Mouse (Mus musculus): ENCODE measurements around the gene Psmc3. TPM values are rescaled to one million over a fixed set of nuclear protein-coding genes. Genes with fewer than 3 reads are reported as not detected.

Psmc3 gene
- total RNA-seq, 1 experiment from 2014 or later: 246 TPM

DNA sequence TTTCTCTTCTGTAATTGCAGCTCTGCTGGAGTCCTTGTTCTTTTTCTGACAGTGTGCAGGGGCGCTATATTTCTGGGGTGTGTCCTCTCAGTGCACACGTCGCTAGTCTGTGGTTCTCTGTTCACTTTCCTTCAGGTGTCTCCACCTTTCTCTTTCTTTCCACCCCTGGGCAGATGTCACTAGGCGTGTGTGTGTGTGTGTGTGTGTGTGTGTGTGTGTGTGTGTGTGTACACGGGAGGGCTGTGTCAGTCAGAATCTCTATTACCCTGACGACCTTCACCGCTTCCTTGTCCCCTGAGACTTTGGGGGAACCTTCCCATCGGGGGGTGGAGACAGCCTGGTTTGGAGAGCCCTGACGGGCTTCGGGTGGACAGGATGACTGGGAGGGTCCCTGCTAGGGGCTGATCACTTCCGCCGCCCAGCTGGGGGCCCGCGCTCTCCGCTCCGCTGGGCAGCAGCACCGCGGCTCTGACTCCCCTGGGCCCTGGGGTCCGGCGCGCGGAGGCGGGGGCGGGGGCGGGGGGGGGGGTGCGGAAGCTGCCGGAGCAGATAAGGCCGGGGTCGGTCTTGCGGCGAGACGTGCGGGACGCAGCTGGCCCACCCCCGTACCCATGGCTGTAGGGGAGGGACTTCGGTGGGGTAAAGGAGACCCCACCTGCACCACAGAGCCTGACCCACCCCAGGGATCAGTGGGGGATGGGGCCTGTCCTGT, 24.7 kb downstream of the Psmc3 start:
- peak; percentile 16 for ATAC-seq (replicated peaks; ENCODE audit: low read depth, poor library complexity, severe bottlenecking)

DNA sequence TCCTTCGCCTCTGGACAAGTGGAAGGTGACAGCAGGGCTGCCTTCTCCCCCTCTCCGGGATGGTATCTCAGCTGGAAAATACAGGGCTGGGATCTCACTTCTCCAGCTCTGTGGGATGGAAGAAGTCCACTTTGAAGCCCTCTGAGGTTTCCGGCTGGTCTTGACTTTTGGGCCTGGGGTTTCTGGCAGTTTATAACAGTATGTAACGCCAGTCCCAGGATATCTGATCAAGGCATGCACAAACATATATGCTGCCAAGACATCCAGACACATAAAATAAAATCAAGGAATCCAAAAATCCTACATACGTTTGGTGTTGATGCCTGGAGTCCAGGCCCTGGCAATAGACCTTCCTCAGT, 25.2 kb downstream of the Psmc3 start:
- no peak for ATAC-seq (replicated peaks; ENCODE audit: low read depth, poor library complexity, severe bottlenecking)

DNA sequence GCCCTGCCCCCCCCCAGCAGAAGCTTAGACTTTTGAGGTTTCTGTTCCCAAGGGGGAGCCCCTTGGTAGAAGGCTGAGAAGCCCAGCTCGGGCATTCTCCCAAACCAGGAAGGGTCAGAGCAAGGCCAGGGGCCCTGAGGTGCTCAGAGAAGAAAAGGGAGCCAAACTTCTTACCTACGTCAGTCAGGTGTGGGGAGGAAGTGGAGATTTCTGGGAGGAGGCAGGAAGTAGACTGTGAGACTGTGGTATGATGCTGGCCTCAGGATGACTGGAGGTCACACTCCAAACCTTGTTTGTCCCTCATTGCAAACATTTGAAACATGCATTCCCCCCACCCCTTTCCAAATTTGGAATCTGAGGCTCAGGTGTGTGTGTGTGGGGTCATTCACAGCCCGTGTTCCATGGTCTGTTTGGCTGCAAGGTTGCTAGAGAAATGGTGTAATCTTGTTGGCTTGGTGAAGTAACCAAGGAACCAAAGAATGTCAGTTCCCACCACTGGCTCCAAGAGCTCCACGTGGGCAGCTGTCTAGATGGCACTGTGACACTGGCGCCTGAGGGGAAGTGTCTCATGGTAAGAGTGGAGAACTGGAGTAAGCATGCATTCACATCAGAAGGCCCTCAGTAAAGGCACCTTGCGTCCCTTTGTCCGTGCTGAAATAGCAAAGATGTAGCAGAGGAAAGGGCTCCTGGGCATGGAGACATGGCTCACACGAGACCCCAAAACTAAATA, 27.1 kb downstream of the Psmc3 start:
- ATAC-seq (replicated peaks; ENCODE audit: low read depth, poor library complexity, severe bottlenecking): peak; percentile 24

DNA sequence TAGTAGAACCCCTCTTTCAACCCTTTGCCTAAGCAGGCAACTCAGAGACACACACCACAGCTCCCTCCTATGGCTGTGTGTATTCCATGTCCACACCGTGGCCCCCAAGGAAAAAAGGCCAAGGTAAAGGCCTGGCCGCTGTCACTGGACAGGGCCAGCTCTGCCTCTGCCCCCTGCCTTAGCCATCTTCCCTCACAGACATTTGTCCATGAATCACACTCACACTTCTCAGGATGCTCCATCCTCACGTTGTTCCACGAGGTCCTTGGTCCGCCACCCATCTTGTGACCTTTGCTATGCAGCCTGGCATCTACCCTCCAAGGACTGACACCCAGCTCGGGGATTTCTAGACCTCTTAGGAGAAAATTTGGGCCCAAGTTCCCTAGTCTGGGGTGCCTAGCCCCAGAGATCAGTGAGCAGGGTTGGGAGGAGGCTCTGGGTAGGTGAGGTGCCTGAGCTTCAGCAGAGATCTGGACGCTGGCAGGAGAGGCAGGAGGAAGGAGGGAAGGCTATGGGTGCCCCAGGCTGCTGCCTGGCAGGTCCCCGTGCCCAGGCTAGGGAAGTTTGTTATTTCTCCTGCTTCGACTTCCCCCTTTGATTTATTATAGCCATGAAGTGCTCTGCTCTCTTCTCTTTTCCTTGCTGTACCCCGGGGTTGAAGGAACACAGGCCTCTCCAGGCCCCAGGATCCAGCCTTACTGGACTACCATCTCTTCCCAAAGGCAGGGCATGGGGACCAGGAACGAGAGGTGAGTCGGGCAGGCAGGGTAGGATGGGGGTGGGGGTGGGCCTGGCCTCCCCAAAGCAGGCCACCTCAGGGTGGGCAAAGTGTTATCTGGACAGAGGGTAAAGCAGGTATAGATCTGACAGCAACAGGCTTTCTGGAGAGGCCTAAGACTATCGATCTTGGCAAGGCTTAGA, 28.2 kb downstream of the Psmc3 start, which contains the start of gene Spi1:
Spi1 (plus strand) TSS at position 616 of the 921 bp plus-strand sequence.
- no peak for ATAC-seq (replicated peaks; ENCODE audit: low read depth, poor library complexity, severe bottlenecking)

DNA sequence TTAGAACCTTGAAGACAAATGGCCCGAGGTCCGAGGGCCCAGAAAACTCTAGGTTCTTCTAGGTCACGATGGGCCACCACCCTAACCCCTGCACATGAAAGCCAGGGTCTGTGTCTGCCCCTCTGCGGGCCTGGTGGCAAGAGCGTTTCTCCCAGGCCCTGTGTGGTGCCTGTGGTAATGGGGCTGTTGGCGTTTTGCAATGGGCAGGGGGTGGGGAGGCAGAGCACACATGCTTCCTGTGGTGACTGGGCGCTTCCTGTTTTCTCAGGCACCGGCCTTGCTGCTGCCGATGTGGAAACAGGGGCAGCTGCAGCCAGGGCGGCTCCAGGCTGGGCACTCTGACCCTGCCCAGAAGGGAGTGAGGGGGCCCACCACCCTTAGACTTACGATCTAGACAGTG, 29.0 kb downstream of the Psmc3 start:
- peak; percentile 77 for ATAC-seq (replicated peaks; ENCODE audit: low read depth, poor library complexity, severe bottlenecking)

DNA sequence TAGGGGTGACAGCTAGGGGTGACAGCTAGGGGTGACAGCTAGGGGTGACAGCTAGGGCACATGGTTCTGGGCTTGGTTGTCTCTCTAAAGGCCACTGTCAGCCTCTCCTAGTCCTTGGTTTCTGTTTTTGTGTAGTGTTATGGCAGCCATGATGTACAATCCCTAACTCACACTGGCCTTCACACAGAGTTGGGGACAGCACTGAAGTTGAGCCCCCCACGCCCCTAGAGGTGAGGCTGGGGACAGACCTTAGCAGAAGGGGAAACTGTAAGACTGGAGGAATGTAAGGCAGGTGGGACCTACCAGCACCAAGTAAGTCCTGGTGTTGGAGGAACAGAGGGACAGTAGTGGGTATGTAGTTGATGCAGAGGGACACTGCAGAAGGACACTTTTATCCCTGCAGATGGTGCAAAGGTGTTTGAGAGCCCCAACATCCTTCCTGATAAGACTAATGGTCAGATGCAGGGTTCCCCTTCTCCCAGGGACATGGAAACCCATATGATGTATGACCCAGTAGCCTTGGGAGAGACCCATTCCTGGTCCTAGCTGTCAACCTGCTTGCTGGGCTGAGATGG, 29.6 kb downstream of the Psmc3 start:
- ATAC-seq (replicated peaks; ENCODE audit: low read depth, poor library complexity, severe bottlenecking): peak; percentile 1; the same call in 1 of the 2 replicates

DNA sequence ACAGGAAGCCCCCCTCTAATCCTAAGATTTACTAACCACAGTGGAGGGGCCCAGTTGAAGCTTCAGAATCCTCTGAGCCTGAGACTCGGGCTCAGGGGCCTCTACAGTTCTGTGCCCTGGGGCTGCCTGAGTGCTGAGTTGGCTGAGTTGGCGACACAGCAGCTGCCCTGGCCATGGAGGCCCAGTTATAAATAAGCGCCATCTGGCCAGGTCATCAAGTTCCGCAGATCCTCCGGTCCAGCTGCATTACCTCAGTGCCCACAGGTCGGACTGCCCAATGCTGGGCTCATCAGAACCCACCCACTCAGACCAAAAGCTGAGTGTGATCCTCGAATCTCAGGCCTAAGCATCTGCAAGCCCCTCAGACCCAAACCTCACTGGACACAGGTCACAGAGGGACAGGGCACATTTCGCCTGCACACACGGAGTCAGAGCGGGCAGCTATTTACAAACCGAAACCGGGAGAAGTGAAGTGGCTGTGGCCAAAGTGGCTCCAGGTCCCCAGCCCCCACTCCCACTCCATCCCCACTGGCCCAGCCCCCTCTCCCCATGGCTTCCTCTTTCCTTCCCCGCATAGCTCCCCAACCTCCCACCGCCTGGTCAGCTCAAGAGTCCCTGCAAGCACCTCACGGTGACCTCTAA, 30.5 kb downstream of the Psmc3 start:
- ATAC-seq (replicated peaks; ENCODE audit: low read depth, poor library complexity, severe bottlenecking): 0 out of 2 replicates have a peak, but pooled peaks have one; percentile 8

DNA sequence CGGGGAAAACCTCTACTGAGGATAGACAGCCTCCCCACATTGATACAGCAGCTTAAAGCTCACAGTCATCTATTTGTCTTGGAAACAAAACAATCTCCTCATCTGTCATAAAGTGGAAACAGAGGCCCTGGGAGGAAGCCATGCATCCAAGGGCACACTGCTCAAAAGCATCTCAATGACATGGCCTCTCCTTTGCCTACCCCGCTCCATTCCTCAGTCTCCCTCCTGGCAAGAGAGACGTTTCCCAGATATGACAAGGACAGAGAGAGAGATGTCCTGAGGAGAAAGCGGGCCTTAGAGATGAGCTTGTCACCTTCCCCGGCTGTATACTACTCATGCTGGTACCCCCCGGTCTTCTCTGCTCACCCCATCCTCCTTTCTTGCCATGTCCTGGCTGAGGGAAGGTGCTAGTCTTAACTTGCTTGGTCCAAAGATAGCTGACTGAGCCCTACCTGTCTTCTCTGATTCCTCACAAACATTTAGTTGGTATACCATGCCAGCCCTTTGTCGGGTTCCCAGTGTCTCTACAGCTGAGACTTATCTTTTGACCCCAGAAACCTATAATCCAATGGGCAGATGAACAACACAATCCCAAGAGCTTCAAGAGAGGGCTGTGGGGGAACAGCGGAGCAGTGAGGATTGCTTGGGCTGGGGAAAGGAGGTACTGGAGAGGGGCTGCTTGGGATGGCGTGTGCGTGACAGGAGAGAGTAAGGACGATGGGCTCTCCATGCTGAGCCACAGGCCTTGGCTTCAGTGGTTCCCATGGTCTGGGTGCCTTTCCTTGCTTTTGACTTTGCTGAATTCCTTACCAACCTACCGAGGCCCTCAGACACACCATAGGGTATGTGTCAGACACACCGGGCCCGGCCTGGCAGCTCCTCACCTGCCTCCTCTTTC, 31.9 kb downstream of the Psmc3 start:
- ATAC-seq (replicated peaks; ENCODE audit: low read depth, poor library complexity, severe bottlenecking): no peak

DNA sequence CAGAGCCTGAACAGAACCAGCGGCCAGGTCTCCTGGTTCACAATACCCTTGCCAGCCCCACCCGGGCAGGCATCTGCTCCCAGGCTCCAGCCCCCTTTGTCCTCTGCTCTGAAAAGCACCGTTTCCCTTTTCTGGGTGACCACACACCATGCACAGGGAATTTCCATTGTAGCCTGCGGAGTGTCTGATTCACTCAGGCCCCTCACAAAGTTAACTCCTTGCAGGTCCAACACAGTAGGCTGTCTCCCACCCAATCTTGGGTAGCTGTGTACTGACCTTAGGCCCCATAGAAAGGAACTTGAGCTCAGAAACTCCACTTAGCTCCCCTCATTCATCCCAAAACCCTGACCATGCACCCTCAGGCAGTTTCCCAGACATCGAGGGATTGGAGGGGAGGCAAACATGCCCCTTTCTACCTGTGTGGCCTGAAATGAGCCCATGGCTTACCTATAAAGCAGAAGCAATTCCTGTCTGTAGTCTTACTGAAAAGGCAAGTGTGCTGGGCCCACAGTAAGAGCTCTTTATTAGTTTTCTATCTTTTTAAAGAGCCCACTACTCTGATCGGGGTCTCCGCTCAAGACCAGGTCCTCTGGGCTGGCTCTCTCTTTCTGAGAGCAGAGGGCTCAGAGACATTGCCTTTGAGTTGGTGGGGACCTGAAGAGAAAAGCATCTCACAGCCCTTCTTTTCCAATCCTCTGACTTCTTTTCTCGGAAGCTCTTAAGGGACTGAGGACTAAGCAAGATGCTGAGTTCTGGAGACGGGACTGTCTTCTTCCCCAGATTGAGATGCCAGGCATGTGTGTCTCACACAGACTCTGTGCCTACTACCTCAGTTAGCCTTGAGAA, 32.8 kb downstream of the Psmc3 start:
- ATAC-seq (replicated peaks; ENCODE audit: low read depth, poor library complexity, severe bottlenecking): peak; percentile 23

DNA sequence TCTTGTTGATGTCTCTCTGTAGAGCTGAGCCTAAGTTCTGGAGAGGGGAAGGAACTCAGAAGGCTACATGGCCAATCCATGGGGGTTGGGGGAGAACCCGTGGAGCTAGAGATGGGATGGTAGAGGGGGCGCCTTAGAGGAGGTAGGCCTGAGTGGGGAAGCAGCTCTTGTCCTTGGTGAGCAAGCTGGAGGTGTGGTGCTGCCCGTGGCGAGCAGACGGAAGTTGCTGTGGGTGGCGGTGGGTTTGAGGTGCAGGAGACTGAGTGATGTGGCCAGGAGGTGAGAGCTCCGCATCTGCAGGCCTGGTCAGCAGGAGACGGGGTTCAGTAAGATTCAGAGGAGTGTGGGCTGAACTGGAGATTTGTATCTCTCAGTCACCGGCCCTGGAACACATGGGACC, 33.6 kb downstream of the Psmc3 start:
- ATAC-seq (replicated peaks; ENCODE audit: low read depth, poor library complexity, severe bottlenecking): peak; percentile 16

DNA sequence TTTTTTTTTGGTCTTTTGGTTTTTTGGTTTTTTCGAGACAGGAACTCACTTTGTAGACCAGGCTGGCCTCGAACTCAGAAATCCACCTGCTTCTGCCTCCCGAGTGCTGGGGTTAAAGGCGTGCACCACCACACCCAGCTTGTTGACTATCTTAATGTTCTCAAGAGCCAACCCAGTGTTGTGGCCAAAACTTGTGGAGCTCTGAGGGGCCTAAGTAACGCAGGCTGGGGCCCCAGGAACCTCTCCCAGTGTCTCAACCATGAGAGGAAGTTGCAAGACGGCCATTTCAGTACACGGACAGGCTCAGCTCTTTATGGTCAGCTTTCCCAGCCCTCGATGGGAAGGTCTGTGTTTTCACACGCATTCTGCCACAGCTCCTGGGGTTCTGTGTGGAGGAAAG, 35.2 kb downstream of the Psmc3 start:
- ATAC-seq (replicated peaks; ENCODE audit: low read depth, poor library complexity, severe bottlenecking): no peak

DNA sequence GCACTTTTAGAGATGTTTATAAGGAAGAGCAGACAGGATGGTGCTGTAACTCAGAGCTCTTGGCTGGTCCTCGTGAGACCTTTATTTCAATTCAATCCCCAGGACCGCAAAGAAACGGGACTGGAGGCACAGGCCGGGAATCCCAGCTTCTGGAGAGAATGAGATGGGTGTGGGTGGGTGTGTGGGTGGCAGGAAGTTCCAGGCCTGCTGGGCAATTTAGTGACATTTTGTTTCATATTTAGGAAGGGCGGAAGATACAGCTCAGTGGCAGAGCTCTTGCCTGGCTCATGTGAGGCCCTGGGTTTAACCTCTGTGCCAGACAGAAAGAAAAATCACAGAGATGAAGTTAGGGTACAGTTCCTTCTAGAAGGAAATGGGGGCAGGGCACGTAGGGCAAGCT, 36.4 kb downstream of the Psmc3 start:
- ATAC-seq (replicated peaks; ENCODE audit: low read depth, poor library complexity, severe bottlenecking): no peak

DNA sequence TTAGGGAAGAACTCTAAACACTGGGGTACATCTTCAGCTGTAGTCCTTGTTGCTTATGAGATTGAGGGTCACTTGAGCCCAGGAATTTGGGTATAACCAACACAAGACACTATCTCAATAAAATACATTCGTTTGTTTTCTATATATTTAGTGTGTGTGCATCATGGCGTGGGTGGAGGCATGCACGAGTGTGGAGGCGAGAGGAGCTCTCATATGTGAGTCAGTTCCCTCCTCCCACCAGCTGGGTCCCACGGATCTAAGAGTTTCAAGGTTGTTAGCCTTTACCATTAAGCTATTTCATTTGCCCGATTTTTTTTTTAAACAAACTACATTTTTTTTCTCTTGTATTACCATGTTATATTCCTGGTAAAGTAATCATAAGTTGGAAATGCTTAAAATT, 37.0 kb downstream of the Psmc3 start:
- ATAC-seq (replicated peaks; ENCODE audit: low read depth, poor library complexity, severe bottlenecking): no peak

DNA sequence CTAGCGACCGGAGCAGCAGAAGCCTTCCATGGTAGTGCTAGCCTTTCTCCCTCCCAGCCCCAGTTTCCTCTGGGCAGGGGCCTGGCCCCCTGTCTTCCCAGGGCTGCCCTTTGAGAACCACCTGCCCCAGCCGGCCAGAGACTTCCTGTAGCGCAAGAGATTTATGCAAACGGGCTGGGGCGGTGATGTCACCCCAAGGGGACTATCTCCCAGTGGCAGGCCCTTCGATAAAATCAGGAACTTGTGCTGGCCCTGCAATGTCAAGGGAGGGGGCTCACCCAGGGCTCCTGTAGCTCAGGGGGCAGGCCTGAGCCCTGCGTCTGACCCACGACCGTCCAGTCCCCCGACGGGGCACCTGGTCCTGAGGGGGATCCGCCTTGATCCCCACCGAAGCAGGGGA, 42.7 kb downstream of the Psmc3 start:
- ATAC-seq (replicated peaks; ENCODE audit: low read depth, poor library complexity, severe bottlenecking): peak; percentile 75

DNA sequence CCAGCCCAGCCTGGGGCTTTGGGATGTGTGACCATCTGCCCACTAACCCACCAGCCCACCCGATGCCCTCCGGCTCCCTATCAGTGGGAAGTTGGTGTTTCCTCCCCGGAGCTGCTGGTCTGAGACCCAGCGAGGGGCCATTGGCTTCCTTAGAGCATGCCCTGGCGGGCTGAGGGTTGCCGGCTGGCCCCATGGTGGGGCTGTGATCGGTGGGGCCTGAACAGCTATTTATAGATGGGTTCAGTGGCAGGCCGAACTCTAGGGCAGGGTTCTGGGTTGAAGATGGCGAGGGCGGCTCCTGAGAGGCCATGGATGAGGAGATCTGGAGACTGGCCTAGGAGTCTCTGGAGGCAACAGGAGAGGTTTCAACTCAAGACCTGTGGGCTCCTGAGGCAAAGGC, 43.2 kb downstream of the Psmc3 start:
- peak; percentile 27 for ATAC-seq (replicated peaks; ENCODE audit: low read depth, poor library complexity, severe bottlenecking)

DNA sequence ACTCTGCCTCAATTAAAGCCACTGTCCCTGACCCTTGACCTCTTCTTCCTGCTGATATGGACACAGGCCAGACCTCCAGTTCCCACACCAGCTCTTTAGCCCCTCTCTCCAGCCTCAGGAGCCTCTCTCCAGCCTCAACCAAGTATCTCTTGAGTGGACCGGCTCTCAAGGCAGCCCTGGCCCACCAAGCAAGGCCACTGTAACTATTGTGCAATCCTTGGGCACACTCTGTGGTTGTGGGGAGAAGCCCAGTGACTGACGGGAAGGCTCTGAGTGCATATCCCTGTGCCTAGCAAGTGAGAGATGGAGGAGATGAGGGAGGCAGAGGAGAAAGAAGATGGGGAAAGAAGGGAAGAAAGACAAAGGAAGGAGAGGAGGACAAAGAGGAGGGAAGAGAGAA, 44.3 kb downstream of the Psmc3 start:
- ATAC-seq (replicated peaks; ENCODE audit: low read depth, poor library complexity, severe bottlenecking): peak; percentile 37

DNA sequence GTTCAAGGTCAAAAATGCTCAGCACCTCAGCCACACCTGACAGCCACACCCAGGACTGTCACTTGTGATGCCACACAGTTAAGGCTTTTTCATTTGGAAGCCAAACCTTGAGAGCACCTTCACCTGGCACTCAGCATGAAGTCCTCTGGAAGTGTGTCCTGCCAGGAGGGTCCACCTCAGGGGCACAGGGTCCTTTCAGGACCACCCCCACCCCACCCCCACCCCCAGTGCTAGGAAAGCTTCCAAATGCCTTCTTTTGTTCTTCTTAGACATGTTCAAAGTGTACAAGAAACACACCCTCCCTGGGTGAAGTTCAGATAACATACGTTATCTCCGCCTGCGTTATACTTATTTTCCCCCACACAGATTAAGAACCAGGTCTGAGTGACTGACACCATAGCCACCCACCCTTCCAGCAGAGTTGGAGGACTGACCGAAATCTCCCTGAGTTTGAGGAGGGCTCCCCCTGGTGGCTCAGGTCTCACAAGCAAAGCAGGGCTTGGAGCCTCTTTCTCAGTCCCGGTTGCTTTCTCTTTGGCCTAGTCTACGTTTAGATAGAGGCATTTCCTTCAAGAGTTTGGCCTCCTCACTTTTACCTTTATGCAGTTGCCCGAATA, 47.4 kb downstream of the Psmc3 start:
- peak; percentile 69 for ATAC-seq (replicated peaks; ENCODE audit: low read depth, poor library complexity, severe bottlenecking)
